Mouse (Mus musculus) cortical plate, adult 2 months (tissue): ENCODE results near the gene Gm42421.

ENCODE experiments used
- CTCF ChIP-seq: fragments of 200-500 bp; IDR thresholded peaks from 2 replicates; pipeline ENCODE4 v1.5.1; 2011; ENCODE audit warnings: mild to moderate bottlenecking, control low read depth, low read length; ENCODE audit not compliant: insufficient read depth; ENCODE audit errors: extremely low read depth
- POLR2A ChIP-seq: fragments of 200-500 bp; IDR thresholded peaks from 2 replicates; pipeline ENCODE4 v1.6.1; 2011; ENCODE audit warnings: mild to moderate bottlenecking, low read length, control low read depth; ENCODE audit not compliant: insufficient read depth; ENCODE audit errors: extremely low read depth

- TF ChIP-seq CTCF: no peak
- no peak for TF ChIP-seq POLR2A
Observed at GRCm38 (mm10) chr5:143950016-143950415, 22.0 kb downstream of the Gm42421 start.
